Mouse (Mus musculus): ENCODE data around the gene Sumf1.

Sumf1 gene

GRCm38 (mm10) chr6:108184847-108185684, at the start of gene Sumf1:
Gene Sumf1, minus strand, starts transcription at chr6:108185582.
- DNase-seq (ENCODE audit: low read depth in 2 of 2, low spot score in 2 of 2), result peak; percentile 73 to 88

DNA sequence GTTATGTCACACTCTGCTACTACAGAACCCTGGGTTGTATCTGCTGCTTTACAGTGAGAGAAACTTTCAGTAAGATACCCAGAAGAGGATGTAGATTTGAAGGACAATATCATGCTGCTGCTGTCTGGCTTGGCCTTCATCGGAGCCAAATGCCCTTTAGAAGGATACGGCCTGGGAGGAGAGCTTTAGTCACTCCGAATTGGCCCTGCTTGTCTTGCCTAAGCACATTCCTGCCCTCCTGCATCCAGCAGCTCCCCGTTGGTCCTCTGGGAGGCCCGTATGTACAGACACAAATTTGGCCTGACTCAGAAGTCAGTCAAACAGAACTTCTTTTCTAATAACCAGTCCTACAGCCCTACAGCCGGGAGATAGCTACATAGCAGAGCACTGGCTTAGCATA, 49.2 kb upstream of the Sumf1 start:
- no peak for DNase-seq (ENCODE audit: low read depth in 2 of 2, low spot score in 2 of 2)

GRCm38 (mm10) chr6:108233070-108233469, 47.7 kb upstream of the Sumf1 start:
- DNase-seq (ENCODE audit: low read depth in 2 of 2, low spot score in 2 of 2), result no peak

GRCm38 (mm10) chr6:108231892-108232710, 46.7 kb upstream of the Sumf1 start:
- DNase-seq (ENCODE audit: low read depth in 2 of 2, low spot score in 2 of 2), result no peak

- DNase-seq (ENCODE audit: low read depth in 2 of 2, low spot score in 2 of 2), result no peak
These were observed 45.2 kb upstream of the Sumf1 start for GRCm38 (mm10) chr6:108230608-108231007.

DNA sequence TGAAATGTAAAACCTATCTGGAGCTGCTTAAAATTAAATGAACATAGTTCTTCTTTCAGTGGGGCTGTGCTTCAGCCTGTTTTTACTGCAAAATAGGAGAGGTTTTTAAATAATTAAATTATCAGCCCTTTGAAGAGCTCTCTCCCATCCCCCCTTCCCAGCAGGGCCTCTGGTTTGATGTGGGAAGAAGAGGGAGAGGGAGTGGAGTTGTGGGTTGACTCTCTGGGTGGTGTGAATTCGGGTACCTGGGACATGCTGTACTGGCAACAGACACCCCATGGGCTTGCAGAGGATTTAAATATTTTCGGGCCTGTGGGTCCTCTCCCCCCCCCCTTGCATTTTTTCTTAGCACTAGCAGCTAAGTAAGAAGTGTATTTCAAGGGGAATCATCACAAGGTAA, 43.2 kb upstream of the Sumf1 start:
- no peak for DNase-seq (ENCODE audit: low read depth in 2 of 2, low spot score in 2 of 2)

DNA sequence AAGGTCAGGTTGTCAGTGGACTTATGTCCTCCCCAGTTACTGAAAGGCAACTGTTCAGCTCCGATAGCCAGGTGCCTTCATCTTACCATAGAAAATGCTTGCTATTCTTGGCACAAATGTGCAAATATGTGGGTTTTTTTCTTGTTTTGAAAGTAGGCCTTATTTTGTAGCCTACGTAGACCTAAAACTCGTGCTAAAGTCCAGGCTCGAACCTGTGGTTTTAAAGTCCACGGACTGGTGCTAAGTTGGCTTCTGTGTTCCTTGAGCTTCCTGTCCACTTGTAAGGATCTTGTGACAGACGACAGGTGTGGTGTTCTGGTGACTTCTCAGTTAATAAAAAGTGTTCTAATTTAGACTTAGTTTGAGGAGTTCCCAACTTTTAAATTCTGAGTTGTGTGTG, 42.7 kb upstream of the Sumf1 start:
- no peak for DNase-seq (ENCODE audit: low read depth in 2 of 2, low spot score in 2 of 2)

- no peak for DNase-seq (ENCODE audit: low read depth in 2 of 2, low spot score in 2 of 2)
These were observed 42.1 kb upstream of the Sumf1 start for GRCm38 (mm10) chr6:108227461-108227860.

DNA sequence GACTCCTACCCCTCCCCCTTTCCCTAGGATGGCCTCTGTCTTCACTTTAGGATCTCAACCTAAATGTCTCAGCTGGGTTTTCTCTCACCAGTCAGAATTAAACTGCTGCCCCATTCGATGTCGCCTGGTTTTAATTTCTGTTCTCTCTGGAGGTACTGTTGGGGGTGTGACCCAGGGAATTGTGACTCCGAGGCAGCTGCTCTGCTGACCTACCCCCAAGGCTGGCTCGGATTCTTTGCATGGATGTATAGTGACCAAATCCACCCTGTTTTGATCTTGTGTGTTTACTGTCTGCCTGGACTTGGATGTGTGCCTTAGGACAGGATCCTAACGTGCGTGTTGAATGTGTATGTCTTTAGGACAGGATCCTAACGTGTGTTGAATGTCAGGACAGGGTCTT, 40.8 kb upstream of the Sumf1 start:
- no peak for DNase-seq (ENCODE audit: low read depth in 2 of 2, low spot score in 2 of 2)

GRCm38 (mm10) chr6:108225027-108225426, 39.6 kb upstream of the Sumf1 start:
- DNase-seq (ENCODE audit: low read depth in 2 of 2, low spot score in 2 of 2), result no peak

DNA sequence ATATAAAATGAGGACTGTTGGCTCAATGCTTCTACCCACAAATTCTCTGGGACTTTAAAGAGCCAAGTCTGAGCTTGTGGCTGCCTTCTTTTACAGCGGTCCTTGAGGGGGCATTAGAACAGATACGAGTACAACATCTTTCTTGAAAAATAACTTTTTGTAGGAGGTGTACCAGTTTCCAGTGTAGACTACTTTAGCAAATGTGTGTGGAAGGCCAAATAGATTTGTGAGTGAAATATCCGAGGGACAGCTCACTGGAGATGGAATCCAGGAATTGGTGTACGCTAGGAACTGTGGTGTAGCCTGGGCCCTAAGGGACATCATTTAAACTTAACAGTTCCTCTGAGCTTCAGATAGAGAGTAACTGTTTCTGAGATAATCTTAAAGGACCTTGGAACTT, 39.0 kb upstream of the Sumf1 start:
- DNase-seq (ENCODE audit: low read depth in 2 of 2, low spot score in 2 of 2), result no peak

- DNase-seq (ENCODE audit: low read depth in 2 of 2, low spot score in 2 of 2), result no peak
These were observed 37.5 kb upstream of the Sumf1 start for GRCm38 (mm10) chr6:108222875-108223274.

DNA sequence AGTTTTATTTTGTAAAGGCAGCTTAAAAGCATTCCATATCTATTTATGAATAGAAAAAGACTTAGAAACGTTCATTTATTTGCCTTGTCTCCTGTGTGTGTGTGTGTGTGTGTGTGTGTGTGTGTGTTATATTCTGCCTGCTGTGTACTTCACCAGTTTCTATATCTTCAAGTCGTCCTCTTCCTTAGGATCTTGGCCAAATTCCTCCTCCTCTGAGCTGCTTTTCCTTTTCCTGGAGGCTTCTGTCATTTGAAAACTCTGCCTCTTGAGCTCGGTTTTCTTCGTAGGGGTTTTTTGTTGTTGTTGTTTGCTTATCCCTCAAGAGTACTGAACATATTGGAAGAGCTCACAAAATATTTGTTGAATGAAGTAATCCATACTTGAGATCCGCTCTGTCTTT, 37.1 kb upstream of the Sumf1 start:
- no peak for DNase-seq (ENCODE audit: low read depth in 2 of 2, low spot score in 2 of 2)

DNA sequence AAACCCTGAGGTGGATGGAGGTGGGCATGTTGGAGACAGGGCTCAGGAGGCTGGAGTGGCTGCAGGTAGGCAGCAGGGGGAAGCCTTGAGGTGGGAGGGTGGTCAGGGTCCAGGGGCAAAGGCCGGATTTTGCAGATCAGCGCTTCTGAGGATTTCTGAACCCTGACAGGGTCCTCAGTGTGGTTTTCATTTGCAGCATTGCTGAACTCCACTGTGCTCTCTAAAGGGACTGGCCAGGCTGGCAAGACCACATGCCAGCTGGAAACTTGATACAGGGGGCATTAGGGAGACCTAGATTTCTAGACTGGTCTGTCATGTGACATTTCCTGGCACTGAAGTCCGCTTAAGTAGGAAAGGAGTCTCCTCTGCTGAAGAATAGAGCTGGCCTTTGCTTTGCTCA, 32.6 kb upstream of the Sumf1 start:
- DNase-seq (ENCODE audit: low read depth in 2 of 2, low spot score in 2 of 2), result no peak

GRCm38 (mm10) chr6:108216832-108217231, 31.4 kb upstream of the Sumf1 start:
- no peak for DNase-seq (ENCODE audit: low read depth in 2 of 2, low spot score in 2 of 2)

DNA sequence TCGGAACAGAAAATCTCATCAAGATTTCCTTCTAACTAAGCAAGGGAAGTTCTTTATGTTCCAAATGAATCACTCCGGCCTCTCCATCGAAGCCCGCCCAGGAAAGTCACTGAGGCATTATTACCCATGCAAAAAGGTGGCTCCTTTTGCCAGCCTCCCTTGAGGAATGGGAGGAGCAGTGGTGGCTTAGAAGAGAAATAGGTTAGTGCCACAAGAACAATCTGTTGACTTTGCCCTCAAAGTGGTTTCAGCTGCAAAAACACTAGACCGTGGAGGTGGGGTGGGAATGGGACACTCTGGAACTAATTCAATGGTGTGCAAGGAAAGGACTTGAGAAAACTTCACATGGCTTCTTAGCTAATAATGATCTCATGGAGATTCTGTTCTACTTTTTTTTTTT, 30.7 kb upstream of the Sumf1 start:
- no peak for DNase-seq (ENCODE audit: low read depth in 2 of 2, low spot score in 2 of 2)

DNA sequence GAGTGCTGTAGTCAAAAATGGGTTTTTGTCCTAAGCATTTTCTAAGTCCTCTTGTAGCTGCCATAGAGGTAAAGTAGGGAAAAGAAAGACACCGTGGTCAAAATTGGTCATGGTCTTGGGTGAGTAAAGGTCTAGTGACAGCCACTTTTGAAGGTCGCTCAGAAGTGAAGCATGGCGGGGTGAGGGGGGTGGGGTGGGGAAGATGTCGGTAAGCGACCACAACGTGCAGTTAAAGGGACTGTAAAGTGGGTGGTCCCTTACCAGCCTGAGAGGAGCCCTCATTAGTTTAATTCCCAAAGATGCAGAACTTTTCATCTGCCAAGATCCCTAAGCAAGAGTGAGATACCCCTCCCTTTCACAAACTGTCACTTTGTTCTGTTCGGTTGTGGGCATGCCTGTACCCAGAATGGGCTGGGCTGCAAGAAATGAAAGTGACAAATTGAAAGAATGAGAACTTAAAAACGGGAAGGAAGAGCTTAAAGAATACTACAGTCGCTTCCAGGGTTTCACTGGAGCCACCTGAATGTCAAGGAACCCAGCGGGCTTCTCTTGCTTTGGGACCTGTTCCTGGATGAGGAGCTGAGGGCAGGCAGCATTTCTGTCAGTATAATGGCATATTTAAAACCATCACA, 29.0 kb upstream of the Sumf1 start:
- DNase-seq (ENCODE audit: low read depth in 2 of 2, low spot score in 2 of 2), result peak in 1 of 2 experiments; percentile 2

- peak in 1 of 2 experiments; percentile 9 for DNase-seq (ENCODE audit: low read depth in 2 of 2, low spot score in 2 of 2)
These were observed 28.3 kb upstream of the Sumf1 start for GRCm38 (mm10) chr6:108213481-108214293.

GRCm38 (mm10) chr6:108212881-108213295, 27.5 kb upstream of the Sumf1 start, which contains the start of gene Itpr1:
Gene Itpr1, plus strand, starts transcription at chr6:108213096.
- peak; percentile 98 for DNase-seq (ENCODE audit: low read depth in 2 of 2, low spot score in 2 of 2)

- peak; percentile 17 to 29 for DNase-seq (ENCODE audit: low read depth in 2 of 2, low spot score in 2 of 2)
These were observed 26.8 kb upstream of the Sumf1 start for GRCm38 (mm10) chr6:108211896-108212880.
